Comparison of ENCODE assay signal across 19 mouse cellular contexts in the genomic region with DNA sequence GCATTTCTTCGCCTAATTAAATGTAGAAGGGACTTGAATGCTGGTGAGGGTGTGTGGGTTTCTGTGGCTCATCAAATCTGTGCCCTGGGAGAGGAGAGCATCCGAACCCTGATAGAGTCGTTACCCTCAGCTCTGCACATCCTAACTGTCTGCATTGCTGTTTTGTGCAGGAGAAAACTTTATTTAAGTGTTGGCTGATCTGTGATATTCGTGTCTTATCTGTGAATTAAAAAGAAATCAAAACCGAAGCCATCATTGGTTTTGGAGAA.
DNase-seq lines count a peak whose midpoint lies in the region; ATAC-seq and TF ChIP-seq lines count a peak whose summit lies in the region.
"Had no signal": no experiment of that assay in that cellular context is flagged by ENCODE, and none has a peak within 500 bp of the region (broad histone marks: within the 10 kb centered on the region; RNA-seq: fewer than 3 reads in every experiment).

No protein-coding gene starts in this region.

- no peak overlapping the region for H3K4me2 ChIP-seq in forebrain, embryonic 13.5 days
- no peak overlapping the region for H3K4me2 ChIP-seq in forebrain, postnatal 0 days (ENCODE audit: low read depth)
- no peak overlapping the region for H3K4me2 ChIP-seq in heart, embryonic 15.5 days
- H3K4me2 ChIP-seq in heart, embryonic 12.5 days, result no peak overlapping the region
- H3K4me2 ChIP-seq in forebrain, embryonic 14.5 days (ENCODE audit: low read length), result no peak overlapping the region
- H3K4me2 ChIP-seq: embryonic facial prominence, embryonic 12.5 days; hindbrain, embryonic 12.5 days had no signal

- no peak overlapping the region for H3K9ac ChIP-seq in forebrain, embryonic 13.5 days
- no peak overlapping the region for H3K9ac ChIP-seq in forebrain, postnatal 0 days
- no peak overlapping the region for H3K9ac ChIP-seq in heart, embryonic 15.5 days
- no peak overlapping the region for H3K9ac ChIP-seq in heart, embryonic 12.5 days
- H3K9ac ChIP-seq in forebrain, embryonic 14.5 days (ENCODE audit: low read length), result no peak overlapping the region
- H3K9ac ChIP-seq: embryonic facial prominence, embryonic 12.5 days; hindbrain, embryonic 12.5 days had no signal

- H3K4me3 ChIP-seq in forebrain, embryonic 13.5 days, result no peak overlapping the region
- no peak overlapping the region for H3K4me3 ChIP-seq in forebrain, postnatal 0 days (ENCODE audit: low read depth, low read length)
- no peak overlapping the region for H3K4me3 ChIP-seq in heart, embryonic 15.5 days
- H3K4me3 ChIP-seq in heart, embryonic 12.5 days, result no peak overlapping the region
- H3K4me3 ChIP-seq in forebrain, embryonic 14.5 days (ENCODE audit: low read depth, low read length), result no peak overlapping the region
- H3K4me3 ChIP-seq: embryonic facial prominence, embryonic 12.5 days; hindbrain, embryonic 12.5 days had no signal

- WGBS in forebrain, embryonic 13.5 days, result 39% methylated on average over 5 of the region's 5 CpGs
- 47% methylated on average over 5 of the region's 5 CpGs for WGBS in forebrain, postnatal 0 days
- WGBS in heart, embryonic 15.5 days, result 68% methylated on average over 5 of the region's 5 CpGs
- 72% methylated on average over 5 of the region's 5 CpGs for WGBS in heart, embryonic 12.5 days
- 33% methylated on average over 5 of the region's 5 CpGs for WGBS in forebrain, embryonic 14.5 days

- no peak for TF ChIP-seq CTCF in forebrain, postnatal 0 days (IDR thresholded peaks at IDR 0.05; ENCODE audit: low read depth)

- peak; percentile 39; the same call in 1 of the 2 replicates for ATAC-seq in forebrain, embryonic 13.5 days
- no peak for ATAC-seq in forebrain, postnatal 0 days
- ATAC-seq in heart, embryonic 15.5 days (replicated peaks; ENCODE audit: insufficient number of reproducible peaks, insufficient read depth, low FRiP score, low read depth), result no peak
- no peak for ATAC-seq in heart, embryonic 12.5 days (ENCODE audit: insufficient number of reproducible peaks, low FRiP score)
- ATAC-seq in forebrain, embryonic 14.5 days, result peak; percentile 57
- ATAC-seq: hindbrain, embryonic 16.5 days; inflammation-experienced regulatory T-cells, adult 6 months had no signal

- 0 out of 2 replicates have a peak overlapping the region, but pooled peaks have one; percentile 69 for H3K27ac ChIP-seq in forebrain, embryonic 13.5 days
- no peak overlapping the region for H3K27ac ChIP-seq in forebrain, postnatal 0 days (ENCODE audit: low read depth, low read length)
- peak overlapping the region; percentile 87 for H3K27ac ChIP-seq in heart, embryonic 15.5 days
- no peak overlapping the region for H3K27ac ChIP-seq in heart, embryonic 12.5 days (ENCODE audit: poor library complexity, severe bottlenecking)
- H3K27ac ChIP-seq in forebrain, embryonic 14.5 days (ENCODE audit: low read depth, low read length), result no peak overlapping the region
- H3K27ac ChIP-seq: embryonic facial prominence, embryonic 12.5 days; hindbrain, embryonic 12.5 days; kidney, postnatal 0 days had no signal

- no peaks in the 10 kb centered on the region; the same call in 1 of the 2 replicates for H3K27me3 ChIP-seq in forebrain, embryonic 13.5 days
- peaks cover 16% of the 10 kb centered on the region for H3K27me3 ChIP-seq in forebrain, postnatal 0 days (ENCODE audit: insufficient read depth, low read length)
- no peaks in the 10 kb centered on the region for H3K27me3 ChIP-seq in heart, embryonic 15.5 days
- H3K27me3 ChIP-seq in heart, embryonic 12.5 days (replicated peaks), result no peaks in the 10 kb centered on the region
- no peaks in the 10 kb centered on the region for H3K27me3 ChIP-seq in forebrain, embryonic 14.5 days (replicated peaks; ENCODE audit: control insufficient read depth, insufficient read depth, low read length)
- H3K27me3 ChIP-seq: embryonic facial prominence, embryonic 12.5 days; hindbrain, embryonic 12.5 days had no signal

- H3K4me1 ChIP-seq in forebrain, embryonic 13.5 days, result peaks cover 26% of the 10 kb centered on the region
- no peaks in the 10 kb centered on the region for H3K4me1 ChIP-seq in forebrain, postnatal 0 days (ENCODE audit: insufficient read depth)
- H3K4me1 ChIP-seq in heart, embryonic 15.5 days (replicated peaks), result peaks cover 8% of the 10 kb centered on the region; the same call in 1 of the 2 replicates
- H3K4me1 ChIP-seq in heart, embryonic 12.5 days (replicated peaks), result peaks cover 15% of the 10 kb centered on the region
- peaks cover 13% of the 10 kb centered on the region for H3K4me1 ChIP-seq in forebrain, embryonic 14.5 days (ENCODE audit: control insufficient read depth, insufficient read depth, low read length)

- DNase-seq in forebrain, postnatal 0 days, result no peak
- no peak for DNase-seq in forebrain, embryonic 14.5 days (ENCODE audit: low spot score)
- no peak for DNase-seq in Muller cell, postnatal 12 days (ENCODE audit: inconsistent ontology term)
- DNase-seq: adrenal gland, postnatal 10 days; cerebellum, adult 11 months; cerebellum, adult 8-10 months; cerebellum, postnatal 14 days; embryo, embryonic 11 days; gastrocnemius, postnatal 10 days; kidney, adult 11 months; kidney, adult 9 months had no signal

- H3K36me3 ChIP-seq in forebrain, embryonic 13.5 days (ENCODE audit: poor library complexity, severe bottlenecking), result no peaks in the 10 kb centered on the region
- H3K36me3 ChIP-seq in forebrain, postnatal 0 days (ENCODE audit: insufficient read depth), result no peaks in the 10 kb centered on the region
- no peaks in the 10 kb centered on the region for H3K36me3 ChIP-seq in heart, embryonic 15.5 days
- no peaks in the 10 kb centered on the region for H3K36me3 ChIP-seq in heart, embryonic 12.5 days
- no peaks in the 10 kb centered on the region for H3K36me3 ChIP-seq in forebrain, embryonic 14.5 days (ENCODE audit: control insufficient read depth, insufficient read depth, low read length)
- H3K36me3 ChIP-seq: embryonic facial prominence, embryonic 12.5 days; hindbrain, embryonic 12.5 days had no signal

- 0 out of 2 replicates have a peak, but pooled peaks cover 6% of the 10 kb centered on the region for H3K9me3 ChIP-seq in forebrain, embryonic 13.5 days (replicated peaks)
- no peaks in the 10 kb centered on the region for H3K9me3 ChIP-seq in forebrain, postnatal 0 days (ENCODE audit: low read length)
- H3K9me3 ChIP-seq in heart, embryonic 15.5 days (replicated peaks), result no peaks in the 10 kb centered on the region
- H3K9me3 ChIP-seq in heart, embryonic 12.5 days (replicated peaks), result peaks cover 11% of the 10 kb centered on the region
- H3K9me3 ChIP-seq in forebrain, embryonic 14.5 days (replicated peaks; ENCODE audit: control insufficient read depth, low read length), result no peaks in the 10 kb centered on the region
- H3K9me3 ChIP-seq: embryonic facial prominence, embryonic 12.5 days had no signal

Comparison
In these comparisons a context has a peak if more than half of its experiments do, and no peak if none do; other contexts are left out.
1. ATAC-seq: peak in forebrain, embryonic 13.5 days (single experiment) and forebrain, embryonic 14.5 days (single experiment); none in forebrain, postnatal 0 days (single experiment), heart, embryonic 15.5 days (single experiment) and heart, embryonic 12.5 days (single experiment).
2. H3K27ac ChIP-seq: peak in forebrain, embryonic 13.5 days (single experiment) and heart, embryonic 15.5 days (single experiment); none in forebrain, postnatal 0 days (single experiment), heart, embryonic 12.5 days (single experiment) and forebrain, embryonic 14.5 days (single experiment).